10 mouse cellular contexts compared by ENCODE assay signal in genomic region chr1:90335001-90335747, GRCm38 (mm10).
A peak's percentile ranks its signal among the peaks of the same experiment; 100 is the strongest.
DNase-seq lines count a peak whose midpoint lies in the region; ATAC-seq and TF ChIP-seq lines count a peak whose summit lies in the region.
"Had no signal": no experiment of that assay in that cellular context is flagged by ENCODE, and none has a peak within 500 bp of the region (broad histone marks: within the 10 kb centered on the region; RNA-seq: fewer than 3 reads in every experiment).

No protein-coding gene starts in this region.

- no peak for TF ChIP-seq CTCF in intestine, postnatal 0 days (IDR thresholded peaks at IDR 0.05; ENCODE audit: low read depth)
- no peak for TF ChIP-seq CTCF in lung, adult 2 months (IDR thresholded peaks at IDR 0.05; ENCODE audit: insufficient read depth, low read length)

- WGBS in intestine, embryonic 14.5 days, result 54% methylated on average over 25 of the region's 25 CpGs
- WGBS in intestine, postnatal 0 days, result 68% methylated on average over 25 of the region's 25 CpGs
- 40% methylated on average over 25 of the region's 25 CpGs for WGBS in embryonic facial prominence, embryonic 11.5 days
- 42% methylated on average over 25 of the region's 25 CpGs for WGBS in hindbrain, embryonic 14.5 days
- WGBS in lung, adult 2 months, result 67% methylated on average over 25 of the region's 25 CpGs

- H3K36me3 ChIP-seq in intestine, embryonic 14.5 days (ENCODE audit: control insufficient read depth, insufficient read depth, low read length), result no peaks in the 10 kb centered on the region
- H3K36me3 ChIP-seq in intestine, postnatal 0 days (ENCODE audit: control insufficient read depth, insufficient read depth), result no peaks in the 10 kb centered on the region
- H3K36me3 ChIP-seq in embryonic facial prominence, embryonic 11.5 days (replicated peaks; ENCODE audit: control insufficient read depth, insufficient read depth, low read depth, low read length), result no peaks in the 10 kb centered on the region
- H3K36me3 ChIP-seq in hindbrain, embryonic 14.5 days (replicated peaks; ENCODE audit: control insufficient read depth, insufficient read depth), result no peaks in the 10 kb centered on the region
- H3K36me3 ChIP-seq: G1E; heart, embryonic 13.5 days had no signal

- ATAC-seq in intestine, embryonic 14.5 days (replicated peaks; ENCODE audit: low FRiP score, low TSS enrichment, low read depth), result no peak
- ATAC-seq in intestine, postnatal 0 days, result no peak
- ATAC-seq in embryonic facial prominence, embryonic 11.5 days (replicated peaks; ENCODE audit: insufficient number of reproducible peaks, low FRiP score, low TSS enrichment, low read depth), result no peak
- ATAC-seq in hindbrain, embryonic 14.5 days (ENCODE audit: low FRiP score), result peak; percentile 55; the same call in 1 of the 2 replicates
- ATAC-seq in erythroblast, adult 5-6 weeks (replicated peaks; ENCODE audit: low FRiP score, poor library complexity, severe bottlenecking), result no peak

- DNase-seq in intestine, embryonic 14.5 days (ENCODE audit: low spot score), result peak; percentile 70
- DNase-seq in embryonic facial prominence, embryonic 11.5 days (ENCODE audit: low spot score), result peak; percentile 78
- no peak for DNase-seq in hindbrain, embryonic 14.5 days (ENCODE audit: low spot score)
- peak; percentile 8 for DNase-seq in lung, adult 2 months
- DNase-seq in skeletal muscle tissue, adult 2 months (ENCODE audit: low read depth, low spot score), result peak; percentile 64
- DNase-seq in right cerebral cortex, postnatal 14 days, result no peak

- peaks cover 11% of the 10 kb centered on the region for H3K4me1 ChIP-seq in intestine, embryonic 14.5 days (replicated peaks; ENCODE audit: control insufficient read depth, insufficient read depth, low read length)
- no peaks in the 10 kb centered on the region for H3K4me1 ChIP-seq in intestine, postnatal 0 days (replicated peaks; ENCODE audit: control insufficient read depth, insufficient read depth, low read length)
- peaks cover 10% of the 10 kb centered on the region; the same call in 1 of the 2 replicates for H3K4me1 ChIP-seq in embryonic facial prominence, embryonic 11.5 days (ENCODE audit: control insufficient read depth, insufficient read depth, low read length)
- H3K4me1 ChIP-seq in hindbrain, embryonic 14.5 days (replicated peaks; ENCODE audit: control insufficient read depth, insufficient read depth, low read length), result peaks cover 12% of the 10 kb centered on the region; the same call in 1 of the 2 replicates
- no peaks in the 10 kb centered on the region for H3K4me1 ChIP-seq in lung, adult 2 months (ENCODE audit: control insufficient read depth, insufficient read depth, low read length)

- H3K27me3 ChIP-seq in intestine, embryonic 14.5 days (replicated peaks; ENCODE audit: control insufficient read depth, insufficient read depth, low read length), result no peaks in the 10 kb centered on the region
- no peaks in the 10 kb centered on the region for H3K27me3 ChIP-seq in intestine, postnatal 0 days (replicated peaks; ENCODE audit: control insufficient read depth, insufficient read depth, low read length)
- no peaks in the 10 kb centered on the region for H3K27me3 ChIP-seq in embryonic facial prominence, embryonic 11.5 days (ENCODE audit: control insufficient read depth, insufficient read depth, low read length)
- H3K27me3 ChIP-seq in hindbrain, embryonic 14.5 days (ENCODE audit: control insufficient read depth, insufficient read depth, low read length), result no peaks in the 10 kb centered on the region

- no peak overlapping the region for H3K9ac ChIP-seq in intestine, embryonic 14.5 days (ENCODE audit: low read length)
- no peak overlapping the region for H3K9ac ChIP-seq in intestine, postnatal 0 days (ENCODE audit: low read depth, low read length)
- H3K9ac ChIP-seq in embryonic facial prominence, embryonic 11.5 days (replicated peaks; ENCODE audit: low read length), result no peak overlapping the region; the same call in 1 of the 2 replicates
- H3K9ac ChIP-seq in hindbrain, embryonic 14.5 days, result no peak overlapping the region
- H3K9ac ChIP-seq: heart, embryonic 13.5 days had no signal

- H3K27ac ChIP-seq in intestine, embryonic 14.5 days (ENCODE audit: low read depth), result no peak overlapping the region
- no peak overlapping the region for H3K27ac ChIP-seq in intestine, postnatal 0 days (ENCODE audit: low read depth, low read length)
- H3K27ac ChIP-seq in embryonic facial prominence, embryonic 11.5 days (replicated peaks; ENCODE audit: low read depth, low read length), result peak overlapping the region; percentile 20; the same call in 1 of the 2 replicates
- H3K27ac ChIP-seq in hindbrain, embryonic 14.5 days, result no peak overlapping the region; the same call in 1 of the 2 replicates
- H3K27ac ChIP-seq: heart, embryonic 13.5 days had no signal

- no peak for TF ChIP-seq POLR2A in lung, adult 2 months (IDR thresholded peaks at IDR 0.05; ENCODE audit: borderline replicate concordance, extremely low read depth, low read depth, low read length)

- H3K9me3 ChIP-seq in intestine, embryonic 14.5 days (ENCODE audit: control insufficient read depth, low read length), result no peaks in the 10 kb centered on the region
- no peaks in the 10 kb centered on the region for H3K9me3 ChIP-seq in intestine, postnatal 0 days (ENCODE audit: control insufficient read depth)
- H3K9me3 ChIP-seq in embryonic facial prominence, embryonic 11.5 days (replicated peaks; ENCODE audit: control insufficient read depth, low read length), result no peaks in the 10 kb centered on the region
- no peaks in the 10 kb centered on the region for H3K9me3 ChIP-seq in hindbrain, embryonic 14.5 days (ENCODE audit: control insufficient read depth, low read length)
- H3K9me3 ChIP-seq: heart, embryonic 13.5 days had no signal

- peak overlapping the region; percentile 6; the same call in 1 of the 2 replicates for H3K4me2 ChIP-seq in intestine, embryonic 14.5 days (ENCODE audit: low read length)
- H3K4me2 ChIP-seq in intestine, postnatal 0 days (replicated peaks; ENCODE audit: low read depth), result no peak overlapping the region
- no peak overlapping the region for H3K4me2 ChIP-seq in embryonic facial prominence, embryonic 11.5 days (ENCODE audit: low read depth, low read length)
- H3K4me2 ChIP-seq in hindbrain, embryonic 14.5 days (replicated peaks), result 0 out of 2 replicates have a peak overlapping the region, but pooled peaks have one; percentile 13
- H3K4me2 ChIP-seq: heart, embryonic 13.5 days had no signal

- H3K4me3 ChIP-seq in intestine, embryonic 14.5 days (ENCODE audit: low read depth, low read length), result no peak overlapping the region
- H3K4me3 ChIP-seq in intestine, postnatal 0 days (ENCODE audit: low read depth, low read length), result no peak overlapping the region
- no peak overlapping the region for H3K4me3 ChIP-seq in embryonic facial prominence, embryonic 11.5 days (ENCODE audit: low read depth, low read length)
- no peak overlapping the region for H3K4me3 ChIP-seq in hindbrain, embryonic 14.5 days (replicated peaks; ENCODE audit: low read length)
- H3K4me3 ChIP-seq in lung, adult 2 months (replicated peaks; ENCODE audit: extremely low read depth, low read depth, low read length), result no peak overlapping the region
- H3K4me3 ChIP-seq: heart, embryonic 13.5 days had no signal

Comparison
In these comparisons a context has a peak if more than half of its experiments do, and no peak if none do; other contexts are left out.
1. H3K4me2 ChIP-seq: peak in intestine, embryonic 14.5 days (single experiment) and hindbrain, embryonic 14.5 days (single experiment); none in intestine, postnatal 0 days (single experiment) and embryonic facial prominence, embryonic 11.5 days (single experiment).
2. DNase-seq: peak in intestine, embryonic 14.5 days (single experiment), embryonic facial prominence, embryonic 11.5 days (single experiment), lung, adult 2 months (single experiment) and skeletal muscle tissue, adult 2 months (single experiment); none in hindbrain, embryonic 14.5 days (single experiment) and right cerebral cortex, postnatal 14 days (single experiment).